Mouse (Mus musculus) hindbrain, embryonic 14.5 days (tissue): Measurements from ENCODE around the gene Zfp316. TPM values are rescaled to one million over a fixed set of nuclear protein-coding genes. Genes with fewer than 3 reads are reported as not detected.

ENCODE experiments used
- ATAC-seq: fragments of 200-750 bp; cut with Nextera tagmentation; 2 replicates; pipeline ENCODE4 v1.8.0; 2017; ENCODE audit warnings: moderate number of reproducible peaks, mild to moderate bottlenecking, moderate TSS enrichment, moderate library complexity; ENCODE audit not compliant: low FRiP score
- DNase-seq: peaks from one replicate; pipeline ENCODE4 v3.0.0-alpha.2; 2015; ENCODE audit warnings: low spot score
- H3K27ac ChIP-seq: fragments of 300-500 bp; sonication (generic); 2 replicates; pipeline ENCODE4 v1.5.1; 2014; ENCODE audit warnings: mild to moderate bottlenecking, moderate library complexity
- H3K27me3 ChIP-seq: fragments of 300-500 bp; sonication (generic); 2 replicates; pipeline ENCODE4 v1.6.1; 2014; ENCODE audit warnings: mild to moderate bottlenecking, low read length, mixed read lengths; ENCODE audit not compliant: control insufficient read depth, insufficient read depth
- H3K36me3 ChIP-seq: fragments of 300-500 bp; sonication (generic); replicated peaks from 2 replicates; pipeline ENCODE4 v1.6.1; 2014; ENCODE audit not compliant: control insufficient read depth, insufficient read depth
- H3K4me1 ChIP-seq: fragments of 300-500 bp; sonication (generic); replicated peaks from 2 replicates; pipeline ENCODE4 v1.6.1; 2014; ENCODE audit warnings: antibody characterized with exemption, low read length, mixed read lengths; ENCODE audit not compliant: control insufficient read depth, insufficient read depth
- H3K4me2 ChIP-seq: fragments of 300-500 bp; sonication (generic); replicated peaks from 2 replicates; pipeline ENCODE4 v1.6.1; 2014; ENCODE audit warnings: mild to moderate bottlenecking, moderate library complexity
- H3K4me3 ChIP-seq: fragments of 300-500 bp; sonication (generic); replicated peaks from 2 replicates; pipeline ENCODE4 v1.5.1; 2014; ENCODE audit warnings: mild to moderate bottlenecking, low read length
- H3K9ac ChIP-seq: fragments of 300-500 bp; sonication (generic); 2 replicates; pipeline ENCODE4 v1.6.1; 2014
- H3K9me3 ChIP-seq: fragments of 300-500 bp; sonication (generic); 2 replicates; pipeline ENCODE4 v1.6.1; 2016; ENCODE audit warnings: low read length; ENCODE audit not compliant: control insufficient read depth
- WGBS: fragments of 180-500 bp; shearing (Covaris S2); extraction: QIAGEN DNeasy Blood & Tissue Kit; methylation state at CpG from one replicate; pipeline ENCODE4 v1.1.7; 2014; 5-methylcytosine and 5-hydroxymethylcytosine counted together
- polyA plus RNA-seq: library from polyadenylated mRNA; unstranded; fragments of >200 nt; fragmentation: Nextera tagmentation; extraction: Ambion mirVana; gene quantifications from 2 replicates; pipeline ENCODE4 v1.2.1, GENCODE M21; 2014

Zfp316 gene
- polyA plus RNA-seq, 1 experiment from 2014 or later = 5.5 TPM

DNA sequence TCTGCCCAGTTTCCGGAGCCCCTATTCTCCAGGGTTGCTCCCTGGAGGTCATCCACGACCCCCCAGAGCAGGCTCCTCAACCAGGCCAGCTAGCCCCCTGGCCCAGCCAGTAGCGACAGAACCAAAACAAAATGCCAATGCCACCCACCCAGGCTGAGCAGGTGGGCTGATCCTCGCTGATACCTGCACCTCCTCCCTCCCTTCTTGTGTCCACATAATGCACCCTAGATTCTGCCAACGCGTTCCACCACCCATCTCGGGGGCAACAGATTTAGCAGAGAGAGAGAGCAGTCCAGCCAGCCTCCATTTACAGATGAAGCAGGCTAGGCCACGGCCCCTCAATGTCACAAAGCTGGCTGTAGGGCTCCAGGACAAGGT lies 848 bp downstream of the Zfp316 start:
- no peaks in the 10 kb centered on the region for H3K9me3 ChIP-seq
- H3K27ac ChIP-seq = peak overlapping the region; percentile 83
- DNase-seq = no peak
- H3K9ac ChIP-seq = peak overlapping the region; percentile 95
- ATAC-seq = no peak
- peak overlapping the region; percentile 74 for H3K4me3 ChIP-seq
- peak overlapping the region; percentile 82 for H3K4me2 ChIP-seq
- WGBS = 19% methylated on average over 8 of the region's 8 CpGs
- H3K36me3 ChIP-seq = peaks cover 10% of the 10 kb centered on the region
- H3K27me3 ChIP-seq = no peaks in the 10 kb centered on the region
- H3K4me1 ChIP-seq = peaks cover 22% of the 10 kb centered on the region

DNA sequence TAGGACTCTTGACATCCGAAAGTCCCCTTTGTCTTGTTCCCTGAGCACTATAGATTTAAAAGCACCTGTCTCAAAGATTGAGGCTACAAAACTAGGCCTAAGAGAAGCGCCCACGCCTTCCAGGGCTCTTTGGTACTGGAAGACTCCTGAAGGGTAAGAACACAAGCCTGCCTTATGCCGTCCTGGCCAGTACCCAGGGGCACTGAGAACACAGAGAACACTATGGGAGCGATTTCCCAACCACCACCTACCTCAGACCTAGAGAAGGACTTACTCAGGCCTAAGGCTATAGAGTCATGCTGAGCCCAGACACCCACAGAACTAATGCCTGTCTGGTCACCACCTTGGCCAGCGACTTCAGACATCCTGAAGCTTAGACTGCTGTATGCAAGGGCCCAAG lies 3.0 kb downstream of the Zfp316 start:
- no peaks in the 10 kb centered on the region for H3K9me3 ChIP-seq
- no peak overlapping the region for H3K4me2 ChIP-seq
- H3K36me3 ChIP-seq = peaks cover 32% of the 10 kb centered on the region
- no peak for DNase-seq
- H3K4me3 ChIP-seq = no peak overlapping the region
- peaks cover 22% of the 10 kb centered on the region for H3K4me1 ChIP-seq
- H3K27me3 ChIP-seq = no peaks in the 10 kb centered on the region
- WGBS = 92% methylated on average over 6 of the region's 6 CpGs
- no peak overlapping the region for H3K9ac ChIP-seq
- no peak overlapping the region for H3K27ac ChIP-seq
- ATAC-seq = no peak

DNA sequence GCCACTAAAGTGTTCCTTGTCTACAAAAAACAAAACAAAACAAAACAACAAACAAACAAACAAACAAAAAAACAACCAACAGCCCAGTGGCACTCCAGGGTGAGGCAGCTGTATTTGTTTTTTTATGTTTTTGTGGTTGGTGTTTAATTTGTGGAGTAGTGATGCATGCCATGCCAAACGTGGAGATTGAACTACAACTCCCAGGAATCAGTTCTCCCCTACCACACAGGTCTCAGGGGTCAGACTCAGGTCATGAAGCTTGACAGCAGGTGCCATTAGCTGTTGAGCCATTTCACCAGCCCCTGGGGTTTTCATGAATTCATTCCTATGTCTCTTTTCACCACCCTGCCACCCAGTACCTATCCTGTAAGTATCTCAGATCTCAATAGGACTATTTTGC lies 4.4 kb downstream of the Zfp316 start:
- Histone ChIP-seq H3K36me3 (peaks cover 46% of the 10 kb centered on the region), H3K4me2 (no peak overlapping the region), H3K27ac (no peak overlapping the region), H3K4me1 (peaks cover 15% of the 10 kb centered on the region), H3K9ac (no peak overlapping the region), H3K4me3 (no peak overlapping the region), H3K9me3 (no peaks in the 10 kb centered on the region), H3K27me3 (no peaks in the 10 kb centered on the region)
- WGBS = 58% methylated on average over 1 of the region's 1 CpGs
- no peak for ATAC-seq
- no peak for DNase-seq

DNA sequence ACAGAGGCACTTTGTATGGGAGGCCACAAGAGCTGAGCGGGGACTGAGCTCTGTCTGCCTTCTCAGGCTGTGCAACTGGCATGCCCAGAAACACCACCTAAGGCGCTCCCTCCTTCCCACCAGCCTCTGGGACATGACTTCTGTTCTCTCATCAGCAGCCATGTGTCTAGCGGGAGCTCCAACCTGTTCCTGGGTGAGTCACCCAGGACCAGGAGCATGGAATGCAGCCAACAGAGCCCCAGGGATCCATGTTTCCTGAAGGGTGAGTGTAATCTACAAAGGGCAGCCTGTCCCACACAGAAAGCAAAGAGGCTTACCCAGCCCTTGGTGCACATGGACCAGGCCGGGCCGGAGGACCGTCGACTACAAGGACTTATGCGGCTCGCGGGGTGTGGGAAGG lies 5.1 kb downstream of the Zfp316 start:
- Histone ChIP-seq H3K27me3 (no peaks in the 10 kb centered on the region), H3K36me3 (peaks cover 53% of the 10 kb centered on the region), H3K4me2 (no peak overlapping the region), H3K9me3 (no peaks in the 10 kb centered on the region), H3K9ac (no peak overlapping the region), H3K27ac (no peak overlapping the region), H3K4me1 (peaks cover 12% of the 10 kb centered on the region), H3K4me3 (no peak overlapping the region)
- DNase-seq = no peak
- no peak for ATAC-seq
- 91% methylated on average over 10 of the region's 10 CpGs for WGBS

DNA sequence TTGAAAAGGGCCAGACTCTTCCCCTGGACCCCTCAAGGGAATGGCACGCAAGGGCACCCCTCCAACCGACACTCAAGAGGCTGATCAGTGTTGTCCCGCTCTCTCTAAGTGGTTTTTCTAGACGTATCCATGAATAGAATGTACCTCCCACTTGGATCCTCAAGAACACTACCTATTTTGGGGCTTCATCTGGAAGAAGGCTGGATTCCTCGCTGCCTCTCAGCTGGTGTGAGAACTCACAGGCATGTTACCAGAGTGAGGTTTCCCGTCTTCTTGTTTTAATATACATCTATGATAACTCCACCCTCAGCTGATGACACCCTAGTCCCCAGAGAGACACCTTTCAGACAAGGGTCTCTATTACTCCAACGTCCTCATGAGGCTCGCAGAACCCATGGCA lies 8.2 kb downstream of the Zfp316 start:
- 95% methylated on average over 8 of the region's 8 CpGs for whole genome bisulfite sequencing
- H3K27ac ChIP-seq = no peak overlapping the region
- DNase-seq (no peak), ATAC-seq (no peak)
- no peak overlapping the region for H3K4me3 ChIP-seq
- H3K4me2 ChIP-seq = no peak overlapping the region
- H3K36me3 ChIP-seq = peaks cover 80% of the 10 kb centered on the region
- no peaks in the 10 kb centered on the region for H3K9me3 ChIP-seq
- 0 out of 2 replicates have a peak, but pooled peaks cover 3% of the 10 kb centered on the region for H3K4me1 ChIP-seq
- peaks cover 19% of the 10 kb centered on the region for H3K27me3 ChIP-seq
- H3K9ac ChIP-seq = no peak overlapping the region

DNA sequence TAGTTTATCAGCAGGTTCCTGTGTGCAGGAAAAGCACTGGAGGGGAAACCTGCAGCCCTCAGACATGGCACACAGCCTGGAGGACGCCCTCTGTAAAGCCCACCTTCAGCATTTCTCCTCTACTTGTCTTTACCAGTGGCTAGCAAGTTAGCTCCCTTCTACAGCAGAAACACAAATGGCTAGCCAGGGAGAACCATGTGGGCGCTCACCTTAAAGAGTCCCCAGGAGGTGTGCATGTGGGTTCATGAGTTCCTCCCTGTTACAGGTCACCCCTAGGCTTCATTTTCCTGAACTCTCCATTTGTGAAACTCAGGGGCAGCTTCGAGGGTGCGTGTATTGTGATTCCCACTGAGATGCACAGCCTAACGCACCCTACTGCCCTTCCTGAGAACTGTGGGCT lies 14.0 kb downstream of the Zfp316 start:
- H3K4me1 ChIP-seq = peaks cover 10% of the 10 kb centered on the region; the same call in 1 of the 2 replicates
- 79% methylated on average over 5 of the region's 5 CpGs for WGBS
- H3K27ac ChIP-seq = no peak overlapping the region
- no peaks in the 10 kb centered on the region for H3K9me3 ChIP-seq
- H3K36me3 ChIP-seq = peaks cover 96% of the 10 kb centered on the region
- H3K27me3 ChIP-seq = peaks cover 66% of the 10 kb centered on the region
- no peak overlapping the region for H3K9ac ChIP-seq
- ATAC-seq (no peak), DNase-seq (no peak)
- H3K4me2 ChIP-seq = no peak overlapping the region
- no peak overlapping the region for H3K4me3 ChIP-seq

DNA sequence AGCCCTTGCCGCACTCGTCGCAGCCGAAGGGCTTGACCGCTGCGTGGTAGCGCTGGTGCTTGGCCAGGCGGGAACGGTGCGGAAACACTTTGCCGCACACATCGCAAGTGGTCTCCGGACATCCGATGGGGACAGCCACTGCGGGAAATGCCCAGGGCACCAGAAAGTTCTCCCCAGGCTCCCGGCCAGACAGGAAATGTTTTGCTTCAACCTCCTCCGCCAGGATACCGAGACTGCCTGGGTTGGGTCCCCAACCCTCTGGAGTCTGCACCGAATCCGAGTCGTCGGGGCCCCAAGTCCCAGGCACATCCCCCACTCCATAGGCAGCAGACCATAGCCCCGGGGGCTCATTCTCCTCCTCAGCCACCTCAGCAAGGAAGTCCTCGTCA lies 14.7 kb downstream of the Zfp316 start:
- ATAC-seq (no peak), DNase-seq (no peak)
- H3K36me3 ChIP-seq = peaks cover 96% of the 10 kb centered on the region
- no peak overlapping the region for H3K4me2 ChIP-seq
- peaks cover 66% of the 10 kb centered on the region for H3K27me3 ChIP-seq
- WGBS = 25% methylated on average over 24 of the region's 24 CpGs
- peaks cover 10% of the 10 kb centered on the region; the same call in 1 of the 2 replicates for H3K4me1 ChIP-seq
- H3K27ac ChIP-seq = no peak overlapping the region
- no peak overlapping the region for H3K4me3 ChIP-seq
- no peaks in the 10 kb centered on the region for H3K9me3 ChIP-seq
- H3K9ac ChIP-seq = no peak overlapping the region

DNA sequence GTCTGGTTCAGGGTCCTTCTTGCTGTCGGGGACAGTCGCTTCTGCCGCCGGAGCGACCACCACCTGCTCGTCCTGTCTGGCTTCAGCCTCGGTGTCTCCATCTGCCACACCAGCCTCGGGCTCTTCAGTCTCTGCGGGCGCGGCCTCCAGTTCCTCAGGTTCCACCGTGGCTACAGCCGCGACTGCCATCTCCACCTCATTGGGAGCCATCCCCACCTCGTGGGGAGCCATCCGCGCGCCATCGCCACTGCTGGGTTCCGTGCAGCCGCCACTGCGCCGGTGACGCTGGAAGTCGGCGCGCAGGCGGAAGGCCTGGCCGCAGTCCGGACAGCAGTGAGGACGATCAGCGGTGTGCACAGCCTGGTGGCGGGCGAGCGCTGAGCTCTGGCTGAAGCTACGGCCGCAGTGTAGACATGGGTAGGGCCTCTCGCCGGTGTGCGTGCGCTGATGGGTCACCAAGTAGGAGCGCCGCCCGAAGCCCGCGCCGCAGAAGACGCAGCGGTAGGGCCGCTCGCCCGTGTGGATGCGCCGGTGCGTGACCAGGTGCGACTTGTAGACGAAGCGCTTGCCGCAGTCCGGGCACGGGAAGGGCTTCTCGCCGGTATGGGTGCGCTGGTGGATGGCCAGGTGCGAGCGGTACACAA lies 15.2 kb downstream of the Zfp316 start:
- Histone ChIP-seq H3K9ac (0 out of 2 replicates have a peak overlapping the region, but pooled peaks have one; percentile 40), H3K27me3 (peaks cover 66% of the 10 kb centered on the region), H3K36me3 (peaks cover 92% of the 10 kb centered on the region), H3K27ac (no peak overlapping the region), H3K9me3 (no peaks in the 10 kb centered on the region), H3K4me2 (no peak overlapping the region), H3K4me3 (peak overlapping the region; percentile 21; the same call in 1 of the 2 replicates), H3K4me1 (peaks cover 10% of the 10 kb centered on the region; the same call in 1 of the 2 replicates)
- WGBS = 15% methylated on average over 66 of the region's 66 CpGs
- DNase-seq (peak; percentile 33), ATAC-seq (no peak)

DNA sequence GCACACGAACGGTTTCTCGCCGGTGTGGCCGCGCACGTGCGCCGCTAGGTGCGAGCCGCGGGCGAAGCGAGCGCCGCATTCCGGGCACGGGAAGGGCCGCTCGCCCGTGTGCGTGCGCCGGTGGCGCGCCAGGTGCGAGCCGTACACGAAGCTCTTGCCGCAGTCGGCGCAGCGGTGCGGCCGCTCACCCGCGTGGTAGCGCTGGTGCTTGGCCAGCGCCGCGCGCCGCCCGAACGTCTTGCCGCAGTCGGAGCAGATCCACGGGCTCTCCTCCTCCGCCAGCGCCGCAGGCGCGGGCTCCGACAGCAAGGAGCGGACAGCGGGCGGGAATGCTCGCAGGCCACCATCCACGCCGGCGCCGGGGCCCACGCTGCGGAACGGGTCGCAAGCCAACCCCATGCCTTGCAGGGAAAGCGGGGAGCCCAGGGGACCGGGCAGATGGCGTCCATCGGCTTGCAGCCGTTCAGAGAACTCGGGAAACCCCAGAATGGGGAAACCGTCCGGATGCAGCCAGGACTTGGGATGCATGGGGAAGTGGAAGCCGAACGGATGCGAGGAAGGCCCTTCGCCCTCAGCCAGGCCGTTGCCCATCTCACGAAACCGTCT lies 15.8 kb downstream of the Zfp316 start:
- peaks cover 66% of the 10 kb centered on the region for H3K27me3 ChIP-seq

More for the DNA sequence above, 15.8 kb downstream of the Zfp316 start:
- Histone ChIP-seq H3K4me2 (peak overlapping the region; percentile 41), H3K4me1 (peaks cover 10% of the 10 kb centered on the region; the same call in 1 of the 2 replicates), H3K4me3 (peak overlapping the region; percentile 21), H3K9me3 (no peaks in the 10 kb centered on the region), H3K27ac (no peak overlapping the region), H3K36me3 (peaks cover 92% of the 10 kb centered on the region), H3K9ac (peak overlapping the region; percentile 40)
- WGBS = 7% methylated on average over 80 of the region's 81 CpGs
- no peak for ATAC-seq
- DNase-seq = peak; percentile 47
